Mouse (Mus musculus): ENCODE data around the gene Six1.
"Not testable (repeated sequence)": the region's sequence is repeated elsewhere in the genome, so short reads cannot be mapped to it uniquely, and the experiment has no call there.

The Six1 gene

GRCm38 (mm10) chr12:73034901-73035895, 18.5 kb downstream of the Six1 start:
- no peak for DNase-seq (ENCODE audit: extremely low spot score, low read depth, low spot score)

DNA sequence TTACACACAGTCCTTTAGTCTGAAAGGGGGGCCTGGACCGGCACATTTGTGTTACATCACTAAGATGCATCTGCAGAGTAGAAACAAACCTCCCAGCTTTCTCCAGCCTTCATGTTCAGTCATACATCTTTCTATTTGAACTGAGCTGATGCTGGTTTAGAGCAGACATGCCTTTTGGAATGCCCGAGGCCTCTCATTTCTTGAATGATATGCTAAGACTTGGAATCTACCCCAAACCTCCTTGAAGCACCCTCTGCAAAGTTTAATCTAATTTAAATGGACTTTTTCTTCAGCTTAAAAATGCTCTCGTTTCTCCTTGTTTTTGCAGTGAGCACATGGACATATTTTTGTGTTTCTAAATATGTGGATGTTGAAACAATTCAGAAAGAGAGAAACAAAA, 21.0 kb downstream of the Six1 start:
- no peak for DNase-seq (ENCODE audit: extremely low spot score, low read depth, low spot score)

GRCm38 (mm10) chr12:73031315-73031714, 22.4 kb downstream of the Six1 start:
- DNase-seq (ENCODE audit: extremely low spot score, low read depth, low spot score): no peak

DNA sequence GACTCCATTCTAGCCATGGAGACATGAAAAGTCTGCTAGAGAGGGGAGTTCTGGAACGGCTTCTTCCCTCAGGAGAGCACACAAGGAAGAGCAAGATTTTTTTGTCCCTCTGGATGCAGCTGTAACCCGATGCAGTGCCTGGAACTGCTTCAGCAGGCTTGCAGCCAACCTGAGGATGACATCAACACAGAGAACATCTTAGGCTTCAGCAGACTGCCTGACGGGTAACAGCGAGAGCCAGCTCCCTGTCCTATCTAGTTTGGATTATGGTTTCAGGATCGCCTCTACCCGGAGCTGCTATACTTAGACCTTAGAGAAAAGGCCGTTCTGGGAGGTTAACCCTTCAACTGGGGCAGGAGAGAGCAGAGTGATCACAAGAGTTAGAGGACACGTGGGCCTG, 28.2 kb downstream of the Six1 start:
- DNase-seq (ENCODE audit: extremely low spot score, low read depth, low spot score): no peak

- DNase-seq (ENCODE audit: extremely low spot score, low read depth, low spot score): no peak
Measured at GRCm38 (mm10) chr12:73020941-73021340, 32.7 kb downstream of the Six1 start.

- no peak for DNase-seq (ENCODE audit: extremely low spot score, low read depth, low spot score)
Measured at GRCm38 (mm10) chr12:73020422-73020821, 33.3 kb downstream of the Six1 start.

DNA sequence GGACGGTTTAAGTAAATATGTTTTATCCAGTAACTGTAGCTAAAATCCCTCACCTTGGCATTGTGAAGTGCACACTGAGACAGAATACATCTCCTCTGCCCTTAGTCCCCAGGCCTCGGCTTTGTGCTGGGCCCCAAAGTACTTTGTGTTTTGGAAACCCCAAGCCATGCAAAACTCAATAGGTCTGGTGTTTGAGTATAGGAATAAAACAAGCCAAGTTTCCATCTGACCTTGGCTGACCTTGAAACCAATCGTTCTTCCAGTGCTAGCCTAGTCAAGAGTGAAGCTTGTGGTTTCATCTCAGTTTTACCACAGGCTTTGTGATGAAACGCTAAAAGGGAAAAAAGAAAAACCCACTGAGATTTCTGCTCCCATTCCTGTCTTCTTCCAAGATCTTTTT, 34.8 kb downstream of the Six1 start:
- no peak for DNase-seq (ENCODE audit: extremely low spot score, low read depth, low spot score)

GRCm38 (mm10) chr12:73016171-73016570, 37.5 kb downstream of the Six1 start:
- DNase-seq (ENCODE audit: extremely low spot score, low read depth, low spot score): no peak

- DNase-seq (ENCODE audit: extremely low spot score, low read depth, low spot score): no peak
Measured at GRCm38 (mm10) chr12:73014311-73014710, 39.4 kb downstream of the Six1 start.

GRCm38 (mm10) chr12:73012824-73013223, 40.9 kb downstream of the Six1 start:
- DNase-seq (ENCODE audit: extremely low spot score, low read depth, low spot score): no peak

- DNase-seq (ENCODE audit: extremely low spot score, low read depth, low spot score): no peak
Measured at GRCm38 (mm10) chr12:73012136-73012785, 41.4 kb downstream of the Six1 start.

DNA sequence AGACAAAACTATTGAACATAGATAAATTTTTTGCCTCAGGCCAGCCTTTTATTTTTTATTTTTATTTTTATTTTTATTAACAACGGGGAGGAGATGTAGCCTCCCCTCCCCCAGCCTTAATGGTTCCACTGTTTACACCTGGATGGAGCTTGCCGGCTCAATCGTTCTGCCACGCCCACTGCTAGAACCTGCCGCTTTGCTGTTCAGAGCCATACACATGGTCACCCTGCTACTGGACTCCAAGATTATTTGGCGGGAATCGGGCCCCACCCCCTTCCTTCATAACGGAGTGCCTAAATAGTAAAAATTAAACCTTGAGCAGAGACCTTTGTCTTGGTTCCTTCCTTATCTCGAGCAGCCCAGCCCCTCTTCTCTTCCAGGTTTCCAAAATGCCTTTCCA, 50.8 kb downstream of the Six1 start:
- DNase-seq (ENCODE audit: extremely low spot score, low read depth, low spot score): not testable (repeated sequence)

DNA sequence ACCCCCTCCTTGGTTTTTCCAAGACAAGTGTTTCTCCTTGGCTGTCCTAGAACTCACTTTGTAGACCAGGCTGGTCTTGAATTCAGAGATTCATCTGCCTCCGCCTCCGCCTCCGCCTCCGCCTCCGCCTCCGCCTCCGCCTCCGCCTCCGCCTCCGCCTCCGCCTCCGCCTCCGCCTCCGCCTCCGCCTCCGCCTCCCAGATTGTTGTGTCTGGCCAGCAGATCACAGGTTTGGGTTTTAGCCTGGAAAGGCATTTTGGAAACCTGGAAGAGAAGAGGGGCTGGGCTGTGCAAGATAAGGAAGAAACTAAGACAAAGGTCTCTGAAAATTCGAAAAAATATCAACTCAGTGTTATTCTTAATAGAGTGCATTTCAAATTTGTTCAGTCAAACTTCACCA, 51.4 kb downstream of the Six1 start:
- not testable (repeated sequence) for DNase-seq (ENCODE audit: extremely low spot score, low read depth, low spot score)

DNA sequence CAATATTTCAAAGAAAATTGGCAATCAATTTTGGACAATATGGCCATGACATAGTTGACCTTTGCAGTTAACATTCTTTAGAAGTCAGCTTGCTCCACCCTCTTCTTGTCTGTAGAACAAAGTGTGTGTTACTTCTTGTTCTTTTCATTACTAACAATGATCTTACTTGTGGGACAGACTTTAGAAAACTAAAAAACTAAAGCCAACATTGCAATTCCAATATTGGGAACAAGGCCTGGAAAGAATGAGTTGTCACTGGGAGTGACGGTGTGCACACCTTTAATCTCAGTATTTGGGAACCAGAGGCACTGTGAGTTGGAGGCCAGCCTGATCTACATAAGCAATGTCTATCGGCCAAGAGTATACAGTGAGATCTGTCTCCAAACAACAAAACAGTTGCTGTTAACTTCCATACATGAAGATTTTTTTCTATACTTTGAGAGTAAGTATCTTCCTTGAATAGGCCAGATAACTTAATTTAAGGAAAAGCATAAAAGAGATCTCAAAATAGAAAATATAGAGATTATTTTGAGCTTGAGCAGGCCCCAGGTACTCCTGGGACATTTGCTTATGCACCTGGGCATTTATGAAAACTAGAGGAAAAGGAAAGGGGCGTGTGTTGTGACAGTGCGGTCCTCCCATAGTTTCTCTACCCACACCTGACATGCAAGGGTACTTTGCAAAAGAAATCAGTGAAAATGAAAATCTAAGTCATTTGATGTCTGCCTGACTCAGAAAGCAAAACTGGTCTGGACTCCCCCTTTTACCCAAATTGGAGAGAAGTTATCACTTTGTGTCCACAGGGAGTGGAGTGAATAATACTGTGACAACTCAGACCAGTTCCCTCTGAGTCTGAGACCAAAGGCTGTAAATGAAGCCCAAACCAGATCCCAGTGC, 55.3 kb downstream of the Six1 start:
- no peak for DNase-seq (ENCODE audit: extremely low spot score, low read depth, low spot score)

DNA sequence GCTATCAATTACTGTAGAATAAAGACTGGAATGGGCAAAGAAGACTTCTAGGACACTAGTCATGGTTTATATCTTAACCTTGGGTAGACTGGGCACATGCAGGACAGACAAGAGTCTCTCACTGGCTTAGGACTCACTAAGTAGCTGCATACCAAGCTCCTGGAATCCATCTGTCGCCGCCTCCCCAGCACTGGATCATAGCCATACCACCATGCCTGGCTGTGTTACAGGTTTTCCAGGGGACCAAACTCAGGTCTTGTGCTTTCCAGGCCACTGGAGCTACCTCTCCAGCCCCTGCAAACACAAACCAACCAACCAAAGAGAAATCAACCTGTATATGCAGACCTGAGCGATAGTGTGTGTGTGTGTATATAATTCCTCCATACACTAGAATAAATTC, 57.0 kb downstream of the Six1 start:
- no peak for DNase-seq (ENCODE audit: extremely low spot score, low read depth, low spot score)

All from hindlimb bud, embryonic 11.5 days (tissue).